Mouse (Mus musculus): ENCODE measurements around the gene Tubd1. TPM values are rescaled to one million over a fixed set of nuclear protein-coding genes. Genes with fewer than 3 reads are reported as not detected.

Tubd1 gene
- polyA plus RNA-seq, 1 experiment from 2014 or later: 11.9 TPM

DNA sequence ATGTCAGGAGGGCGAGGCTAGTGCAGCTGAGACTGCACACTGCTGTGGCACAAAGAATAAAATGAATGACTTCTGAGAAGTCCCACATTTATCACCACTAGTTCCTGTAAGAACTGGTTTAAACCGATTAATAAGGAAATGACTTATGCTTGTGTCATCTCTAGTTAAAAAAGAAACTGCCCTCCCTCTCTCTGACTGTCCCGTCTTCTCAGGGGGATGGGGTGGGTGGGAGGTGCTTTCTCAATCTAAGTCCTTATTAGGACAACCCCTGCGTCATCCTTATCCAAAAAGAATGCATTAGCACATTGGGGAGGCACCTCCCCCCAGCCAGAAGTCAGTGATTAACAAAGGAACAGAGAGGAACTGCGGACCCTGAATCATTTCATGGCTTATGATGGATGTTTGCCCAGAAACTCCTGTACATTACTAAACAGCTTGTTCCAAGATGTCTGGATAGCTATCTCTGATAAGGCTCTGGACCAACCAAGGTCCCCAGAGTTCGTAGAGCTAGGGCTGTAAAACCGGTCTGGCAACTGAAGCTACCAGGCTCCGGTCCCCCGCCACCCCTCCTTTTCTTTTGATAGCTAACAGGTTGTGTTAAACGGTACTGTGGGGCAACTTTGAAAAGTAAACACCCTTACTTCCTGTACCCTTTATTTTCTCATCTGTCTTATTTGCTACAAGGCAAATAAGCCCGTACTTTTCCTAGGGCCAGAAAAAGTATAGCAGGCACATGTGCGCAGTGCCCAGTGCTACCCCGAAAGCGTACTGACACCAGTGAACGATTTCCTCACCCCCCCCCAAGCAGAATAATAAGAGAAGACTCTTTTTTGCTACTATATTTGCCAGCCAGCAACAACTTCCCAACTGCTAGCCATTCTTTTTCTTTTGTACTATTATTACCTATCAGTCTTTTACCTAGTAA, 42.3 kb downstream of the Tubd1 start:
- H3K4me3 ChIP-seq: no peak overlapping the region
- H3K4me1 ChIP-seq: peaks cover 9% of the 10 kb centered on the region; the same call in 1 of the 2 replicates
- H3K9me3 ChIP-seq: no peaks in the 10 kb centered on the region
- peak overlapping the region; percentile 41 for H3K4me2 ChIP-seq (replicated peaks)
- no peaks in the 10 kb centered on the region for H3K27me3 ChIP-seq (replicated peaks)
- H3K36me3 ChIP-seq: no peaks in the 10 kb centered on the region
- H3K9ac ChIP-seq: 0 out of 2 replicates have a peak overlapping the region, but pooled peaks have one; percentile 21
- WGBS: 10% methylated on average over 15 of the region's 15 CpGs
- no peak for ATAC-seq (ENCODE audit: low FRiP score, low read depth)
- no peak overlapping the region for H3K27ac ChIP-seq

DNA sequence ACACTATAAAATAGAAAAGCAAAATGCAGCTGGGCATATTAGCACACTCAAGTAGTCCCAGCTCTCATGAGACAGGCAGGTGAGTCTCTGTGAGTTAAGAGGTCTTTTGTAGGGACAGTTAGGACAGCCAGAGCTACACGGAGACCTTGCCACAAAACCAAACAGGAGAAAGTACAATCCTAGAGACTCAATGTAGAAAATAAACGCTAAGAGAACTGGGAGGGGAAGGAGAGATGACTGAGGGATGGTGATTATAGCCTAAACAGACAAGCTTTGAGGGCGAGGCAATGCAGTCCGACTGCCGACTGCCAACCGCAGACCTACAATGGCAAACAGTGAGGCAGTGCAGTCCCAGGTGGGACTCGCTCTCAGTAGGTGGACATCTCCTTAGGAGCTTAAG, 43.0 kb downstream of the Tubd1 start:
- no peak for ATAC-seq (ENCODE audit: low FRiP score, low read depth)
- H3K4me1 ChIP-seq: peaks cover 9% of the 10 kb centered on the region; the same call in 1 of the 2 replicates
- H3K36me3 ChIP-seq: no peaks in the 10 kb centered on the region
- H3K4me2 ChIP-seq (replicated peaks): no peak overlapping the region
- H3K9me3 ChIP-seq: no peaks in the 10 kb centered on the region
- 45% methylated on average over 7 of the region's 7 CpGs for WGBS
- no peak overlapping the region for H3K4me3 ChIP-seq
- H3K9ac ChIP-seq: no peak overlapping the region
- no peaks in the 10 kb centered on the region for H3K27me3 ChIP-seq (replicated peaks)
- H3K27ac ChIP-seq: no peak overlapping the region

- Histone ChIP-seq H3K27ac (no peak overlapping the region), H3K9me3 (no peaks in the 10 kb centered on the region), H3K4me3 (no peak overlapping the region), H3K4me2 (replicated peaks) (no peak overlapping the region), H3K36me3 (no peaks in the 10 kb centered on the region), H3K9ac (no peak overlapping the region), H3K4me1 (peaks cover 9% of the 10 kb centered on the region; the same call in 1 of the 2 replicates), H3K27me3 (replicated peaks) (no peaks in the 10 kb centered on the region)
- no peak for ATAC-seq (ENCODE audit: low FRiP score, low read depth)
- 93% methylated on average over 4 of the region's 4 CpGs for WGBS
Observed at GRCm38 (mm10) chr11:86588583-86589298, 44.0 kb downstream of the Tubd1 start.

DNA sequence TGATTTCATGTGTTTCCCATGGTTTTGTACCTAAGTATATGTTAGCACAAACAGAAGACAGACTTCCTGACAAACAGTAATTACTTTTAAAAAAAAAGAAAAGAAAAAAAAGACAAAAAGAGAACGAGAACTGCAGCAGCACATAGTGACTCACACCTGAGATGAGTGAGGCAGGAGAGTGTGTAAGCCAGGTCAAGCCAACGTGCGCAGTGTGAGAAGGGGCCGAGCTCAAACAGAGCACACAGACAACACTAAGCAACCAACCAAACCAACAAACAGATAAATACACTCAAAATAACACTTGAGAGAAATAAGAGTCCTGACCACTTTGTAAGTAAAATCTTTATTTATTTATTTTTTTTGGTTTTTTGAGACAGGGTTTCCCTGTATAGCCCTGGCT, 45.3 kb downstream of the Tubd1 start:
- Histone ChIP-seq H3K4me3 (no peak overlapping the region), H3K9me3 (no peaks in the 10 kb centered on the region), H3K27ac (no peak overlapping the region), H3K4me2 (replicated peaks) (no peak overlapping the region), H3K4me1 (peaks cover 9% of the 10 kb centered on the region; the same call in 1 of the 2 replicates), H3K36me3 (no peaks in the 10 kb centered on the region), H3K27me3 (replicated peaks) (no peaks in the 10 kb centered on the region), H3K9ac (no peak overlapping the region)
- no peak for ATAC-seq (ENCODE audit: low FRiP score, low read depth)
- WGBS: 93% methylated on average over 4 of the region's 4 CpGs

DNA sequence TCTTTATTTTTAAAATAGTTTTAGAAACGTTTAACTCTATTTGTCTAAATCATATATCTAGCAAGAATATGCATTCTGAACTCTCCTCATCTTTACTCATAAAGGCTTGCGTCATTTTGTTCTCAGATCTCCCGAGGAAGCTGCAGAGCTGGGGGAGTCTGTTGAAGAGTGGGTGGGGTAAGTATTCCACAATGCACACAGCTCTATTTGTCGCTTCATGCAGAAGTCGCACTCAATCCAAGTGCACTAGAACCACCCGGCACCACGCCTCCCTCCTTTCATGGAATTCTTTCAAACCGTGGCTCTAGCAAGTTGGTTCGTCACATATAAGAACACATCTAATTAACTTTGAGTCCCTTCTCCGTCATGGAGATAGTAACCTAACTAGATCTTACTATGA, 45.8 kb downstream of the Tubd1 start:
- ATAC-seq (ENCODE audit: low FRiP score, low read depth): no peak
- H3K36me3 ChIP-seq: no peaks in the 10 kb centered on the region
- no peak overlapping the region for H3K9ac ChIP-seq
- peaks cover 9% of the 10 kb centered on the region; the same call in 1 of the 2 replicates for H3K4me1 ChIP-seq
- 93% methylated on average over 10 of the region's 10 CpGs for WGBS
- H3K27ac ChIP-seq: no peak overlapping the region
- no peak overlapping the region for H3K4me3 ChIP-seq
- no peak overlapping the region for H3K4me2 ChIP-seq (replicated peaks)
- no peaks in the 10 kb centered on the region for H3K27me3 ChIP-seq (replicated peaks)
- no peaks in the 10 kb centered on the region for H3K9me3 ChIP-seq

- Histone ChIP-seq H3K4me3 (no peak overlapping the region), H3K4me2 (replicated peaks) (no peak overlapping the region), H3K4me1 (peaks cover 9% of the 10 kb centered on the region; the same call in 1 of the 2 replicates), H3K27me3 (replicated peaks) (no peaks in the 10 kb centered on the region), H3K27ac (no peak overlapping the region), H3K36me3 (no peaks in the 10 kb centered on the region), H3K9ac (no peak overlapping the region), H3K9me3 (no peaks in the 10 kb centered on the region)
- no peak for ATAC-seq (ENCODE audit: low FRiP score, low read depth)
- 84% methylated on average over 4 of the region's 4 CpGs for WGBS
Observed at GRCm38 (mm10) chr11:86591301-86591845, 46.6 kb downstream of the Tubd1 start.

- no peak overlapping the region for H3K27ac ChIP-seq
- no peaks in the 10 kb centered on the region for H3K36me3 ChIP-seq
- ATAC-seq (ENCODE audit: low FRiP score, low read depth): no peak
- no peak overlapping the region for H3K4me3 ChIP-seq
- H3K9ac ChIP-seq: no peak overlapping the region
- H3K27me3 ChIP-seq (replicated peaks): no peaks in the 10 kb centered on the region
- no peaks in the 10 kb centered on the region for H3K9me3 ChIP-seq
- 91% methylated on average over 2 of the region's 2 CpGs for WGBS
- peaks cover 3% of the 10 kb centered on the region; the same call in 1 of the 2 replicates for H3K4me1 ChIP-seq
- no peak overlapping the region for H3K4me2 ChIP-seq (replicated peaks)
Observed at GRCm38 (mm10) chr11:86591931-86592616, 47.3 kb downstream of the Tubd1 start.

DNA sequence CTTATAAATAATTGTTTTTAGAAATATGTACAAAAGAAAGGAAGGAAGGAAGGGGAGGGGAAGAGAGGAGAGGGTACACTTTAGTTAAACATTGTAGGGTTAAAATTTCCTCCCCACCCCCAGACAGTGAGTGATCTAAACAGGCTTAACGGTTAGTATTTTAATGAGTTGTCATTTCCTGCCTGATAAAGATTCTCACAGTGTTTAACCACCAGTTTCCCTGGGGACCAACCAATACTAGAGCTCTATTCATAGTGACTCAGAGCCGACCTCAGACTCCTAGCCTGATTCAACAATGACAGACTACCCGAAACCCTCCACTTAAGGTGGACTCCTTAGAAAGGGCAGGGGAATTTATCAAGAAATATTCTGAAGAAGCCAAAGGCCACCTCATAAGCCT, 48.2 kb downstream of the Tubd1 start:
- Histone ChIP-seq H3K9ac (no peak overlapping the region), H3K36me3 (no peaks in the 10 kb centered on the region), H3K9me3 (no peaks in the 10 kb centered on the region), H3K4me1 (no peaks in the 10 kb centered on the region), H3K4me2 (replicated peaks) (no peak overlapping the region), H3K27me3 (replicated peaks) (no peaks in the 10 kb centered on the region), H3K4me3 (no peak overlapping the region), H3K27ac (no peak overlapping the region)
- WGBS: 35% methylated on average over 3 of the region's 3 CpGs
- ATAC-seq (ENCODE audit: low FRiP score, low read depth): no peak

DNA sequence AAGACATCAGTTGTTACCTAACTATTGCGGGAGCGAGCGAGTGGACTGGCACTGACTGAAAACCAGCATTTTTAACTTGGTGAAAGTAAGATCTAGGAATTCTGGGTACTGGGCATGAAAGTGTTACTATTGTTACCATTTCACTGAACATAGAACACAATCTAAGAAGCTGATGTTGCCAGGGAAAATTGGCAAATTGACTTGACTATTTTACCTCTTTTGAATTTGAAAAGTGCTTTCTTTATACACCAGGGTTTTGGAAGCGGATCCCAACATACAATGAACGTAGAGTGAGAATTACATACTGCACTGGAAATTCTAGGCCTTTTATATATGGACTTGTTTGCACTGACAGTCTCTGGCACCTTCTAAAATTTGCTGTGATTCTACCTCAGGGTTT, 48.7 kb downstream of the Tubd1 start:
- no peaks in the 10 kb centered on the region for H3K27me3 ChIP-seq (replicated peaks)

DNA sequence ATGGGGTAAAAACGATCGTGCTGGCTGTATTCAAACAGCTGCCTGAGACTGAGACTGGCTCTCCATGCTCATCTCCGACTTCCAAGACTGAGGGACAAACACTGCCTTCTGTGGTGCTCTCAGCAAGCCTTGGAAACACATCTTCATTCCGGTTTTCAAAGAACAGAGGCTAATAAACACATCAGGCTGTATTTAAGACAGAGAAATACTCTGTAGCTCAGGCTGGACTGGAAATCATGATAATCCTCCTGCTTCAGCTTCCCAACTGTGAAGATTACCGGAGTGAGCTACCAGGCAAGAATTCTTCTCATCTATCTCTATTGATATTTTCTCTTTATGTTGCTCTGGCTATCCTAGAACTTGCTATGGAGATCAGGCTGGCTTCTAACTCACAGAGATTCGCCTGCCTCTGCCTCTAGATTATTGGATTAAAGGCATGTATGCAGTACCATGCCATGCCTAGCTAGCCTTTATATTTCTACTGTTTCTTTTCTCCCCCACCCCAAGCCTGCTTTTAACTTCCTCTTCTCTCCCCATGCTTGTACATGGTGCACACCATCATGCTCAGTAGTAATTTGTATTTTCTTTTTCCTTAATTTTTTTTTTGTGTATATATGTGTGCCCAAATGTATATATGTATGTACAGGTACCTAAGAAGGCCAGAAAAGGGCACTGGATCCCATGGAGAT, 49.5 kb downstream of the Tubd1 start:
- no peaks in the 10 kb centered on the region for H3K4me1 ChIP-seq
- WGBS: 84% methylated on average over 6 of the region's 6 CpGs
- no peaks in the 10 kb centered on the region for H3K27me3 ChIP-seq (replicated peaks)
- H3K36me3 ChIP-seq: no peaks in the 10 kb centered on the region
- no peak for ATAC-seq (ENCODE audit: low FRiP score, low read depth)
- no peak overlapping the region for H3K27ac ChIP-seq
- no peak overlapping the region for H3K4me3 ChIP-seq
- no peaks in the 10 kb centered on the region for H3K9me3 ChIP-seq
- H3K4me2 ChIP-seq (replicated peaks): no peak overlapping the region
- no peak overlapping the region for H3K9ac ChIP-seq

More for the DNA sequence above, 48.7 kb downstream of the Tubd1 start:
- no peaks in the 10 kb centered on the region for H3K36me3 ChIP-seq
- ATAC-seq (ENCODE audit: low FRiP score, low read depth): no peak
- H3K9ac ChIP-seq: no peak overlapping the region
- H3K27ac ChIP-seq: no peak overlapping the region
- no peaks in the 10 kb centered on the region for H3K9me3 ChIP-seq
- H3K4me2 ChIP-seq (replicated peaks): no peak overlapping the region
- no peak overlapping the region for H3K4me3 ChIP-seq
- 91% methylated on average over 5 of the region's 5 CpGs for WGBS
- no peaks in the 10 kb centered on the region for H3K4me1 ChIP-seq

DNA sequence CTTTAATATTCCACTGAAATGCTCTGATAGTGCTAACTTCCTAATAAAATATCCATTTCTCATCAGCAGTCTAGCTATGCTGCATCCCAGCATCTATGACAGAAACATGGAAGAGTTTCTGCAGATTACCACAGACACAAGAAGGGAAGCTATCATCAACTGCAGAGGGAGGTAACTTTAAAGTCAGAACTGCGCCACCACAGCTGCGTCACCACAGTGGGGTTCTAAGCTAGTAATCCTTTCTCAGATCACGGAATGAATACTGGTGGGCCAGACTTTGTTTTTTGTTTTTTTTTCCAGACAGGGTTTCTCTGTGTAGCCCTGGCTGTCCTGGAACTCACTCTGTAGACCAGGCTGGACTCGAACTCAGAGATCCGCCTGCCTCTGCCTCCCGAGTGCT, 50.6 kb downstream of the Tubd1 start:
- H3K27ac ChIP-seq: no peak overlapping the region
- no peak overlapping the region for H3K4me3 ChIP-seq
- no peak overlapping the region for H3K4me2 ChIP-seq (replicated peaks)
- H3K36me3 ChIP-seq: peaks cover 7% of the 10 kb centered on the region; the same call in 1 of the 2 replicates
- H3K9ac ChIP-seq: no peak overlapping the region
- H3K4me1 ChIP-seq: no peaks in the 10 kb centered on the region
- H3K9me3 ChIP-seq: no peaks in the 10 kb centered on the region
- WGBS: 96% methylated on average over 6 of the region's 6 CpGs
- no peaks in the 10 kb centered on the region for H3K27me3 ChIP-seq (replicated peaks)
- ATAC-seq (ENCODE audit: low FRiP score, low read depth): no peak

Measured in neural tube, embryonic 12.5 days (tissue).